Mouse (Mus musculus) midbrain, postnatal 0 days (tissue): ENCODE results near the gene Tet3. TPM values are rescaled to one million over a fixed set of nuclear protein-coding genes. Genes with fewer than 3 reads are reported as not detected.

Source experiments
- ATAC-seq: fragments of 200-750 bp; cut with Nextera tagmentation; 2 replicates; pipeline ENCODE4 v1.8.0; 2017; ENCODE audit warnings: moderate number of reproducible peaks, mild to moderate bottlenecking, moderate TSS enrichment, moderate library complexity; ENCODE audit not compliant: low FRiP score
- DNase-seq: peaks from one replicate; pipeline ENCODE4 v3.0.0-alpha.2; 2015; ENCODE audit warnings: low spot score
- H3K27ac ChIP-seq: fragments of 300-500 bp; sonication (generic); 2 replicates; pipeline ENCODE4 v1.5.1; 2014; ENCODE audit warnings: low read depth, mild to moderate bottlenecking, low read length, mixed read lengths
- H3K27me3 ChIP-seq: fragments of 300-500 bp; sonication (generic); 2 replicates; pipeline ENCODE4 v1.6.1; 2014; ENCODE audit warnings: low read length, control low read depth, mixed read lengths; ENCODE audit not compliant: insufficient read depth
- H3K36me3 ChIP-seq: fragments of 300-500 bp; sonication (generic); 2 replicates; pipeline ENCODE4 v1.6.1; 2014; ENCODE audit warnings: low read length, control low read depth, mixed read lengths; ENCODE audit not compliant: insufficient read depth
- H3K4me1 ChIP-seq: fragments of 300-500 bp; sonication (generic); 2 replicates; pipeline ENCODE4 v1.6.1; 2014; ENCODE audit warnings: mild to moderate bottlenecking, control low read depth, antibody characterized with exemption, low read length, mixed read lengths; ENCODE audit not compliant: insufficient read depth
- H3K4me2 ChIP-seq: fragments of 300-500 bp; sonication (generic); 2 replicates; pipeline ENCODE4 v1.6.1; 2014; ENCODE audit warnings: low read depth, mild to moderate bottlenecking, low read length, mixed read lengths; ENCODE audit not compliant: poor library complexity, severe bottlenecking
- H3K4me3 ChIP-seq: fragments of 300-500 bp; sonication (generic); 2 replicates; pipeline ENCODE4 v1.5.1; 2014; ENCODE audit warnings: low read depth, mild to moderate bottlenecking, low read length, moderate library complexity
- H3K9ac ChIP-seq: fragments of 300-500 bp; sonication (generic); replicated peaks from 2 replicates; pipeline ENCODE4 v1.6.1; 2014; ENCODE audit warnings: mild to moderate bottlenecking, low read length, moderate library complexity, mixed read lengths; ENCODE audit not compliant: poor library complexity, severe bottlenecking
- H3K9me3 ChIP-seq: fragments of 300-500 bp; sonication (generic); 2 replicates; pipeline ENCODE4 v1.6.1; 2016; ENCODE audit warnings: low read length, control low read depth
- CTCF ChIP-seq: IDR thresholded peaks from 2 replicates; pipeline ENCODE4 v1.5.1; 2016; ENCODE audit warnings: antibody characterized with exemption, mild to moderate bottlenecking
- WGBS: fragments of 180-500 bp; shearing (Covaris S2); extraction: QIAGEN DNeasy Blood & Tissue Kit; methylation state at CpG from one replicate; pipeline ENCODE4 v1.1.7; 2014; 5-methylcytosine and 5-hydroxymethylcytosine counted together
- polyA plus RNA-seq: library from polyadenylated mRNA; unstranded; fragments of >200 nt; fragmentation: Nextera tagmentation; extraction: Ambion mirVana; gene quantifications from 2 replicates; pipeline ENCODE4 v1.2.1, GENCODE M21; 2015
- total RNA-seq: library from RNA; depleted of rRNA; stranded (reverse); fragments of >200 nt; gene quantifications from 2 replicates; pipeline ENCODE4 v1.2.3, GENCODE M21; 2014

Tet3 gene
- total and polyA plus RNA-seq, 2 experiments from 2014 or later = 32.0 to 48.5 TPM

GRCm38 (mm10) chr6:83395544-83396229 is 63.2 kb downstream of the Tet3 start:
- TF ChIP-seq CTCF = no peak
- Histone ChIP-seq H3K27ac (no peak overlapping the region), H3K9ac (no peak overlapping the region), H3K4me3 (no peak overlapping the region), H3K27me3 (no peaks in the 10 kb centered on the region), H3K4me1 (no peaks in the 10 kb centered on the region; the same call in 1 of the 2 replicates), H3K36me3 (peaks cover 17% of the 10 kb centered on the region), H3K4me2 (no peak overlapping the region), H3K9me3 (no peaks in the 10 kb centered on the region)
- 96% methylated on average over 15 of the region's 15 CpGs for WGBS
- no peak for ATAC-seq
- no peak for DNase-seq

DNA sequence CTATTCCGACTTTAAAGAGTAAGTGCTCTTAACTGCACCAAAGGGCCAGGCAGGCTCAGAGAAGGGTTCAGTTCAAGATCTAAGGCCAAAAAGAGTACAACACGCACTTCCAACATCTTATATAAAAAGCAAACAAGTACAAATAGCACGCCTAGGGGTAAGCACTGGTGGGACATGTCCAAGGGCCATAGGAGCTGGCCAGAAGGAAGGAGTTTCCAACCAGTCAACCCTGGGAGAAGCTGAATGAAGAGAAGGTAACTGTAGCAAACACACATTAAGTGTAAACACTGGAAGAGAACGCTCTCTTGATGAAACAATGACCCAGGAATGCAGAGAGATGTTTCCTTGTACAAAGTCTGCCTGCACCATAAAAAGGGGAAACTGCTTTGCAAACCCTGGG is 64.8 kb downstream of the Tet3 start:
- Histone ChIP-seq H3K9me3 (no peaks in the 10 kb centered on the region), H3K4me2 (no peak overlapping the region), H3K4me3 (no peak overlapping the region), H3K27ac (no peak overlapping the region), H3K9ac (no peak overlapping the region), H3K4me1 (no peaks in the 10 kb centered on the region; the same call in 1 of the 2 replicates), H3K36me3 (peaks cover 17% of the 10 kb centered on the region), H3K27me3 (no peaks in the 10 kb centered on the region)
- DNase-seq (no peak), ATAC-seq (no peak)
- WGBS = 88% methylated on average over 4 of the region's 4 CpGs
- no peak for TF ChIP-seq CTCF

- Histone ChIP-seq H3K27ac (no peak overlapping the region), H3K4me3 (no peak overlapping the region), H3K4me2 (no peak overlapping the region), H3K9me3 (no peaks in the 10 kb centered on the region), H3K9ac (no peak overlapping the region), H3K27me3 (no peaks in the 10 kb centered on the region), H3K36me3 (peaks cover 10% of the 10 kb centered on the region; the same call in 1 of the 2 replicates), H3K4me1 (no peaks in the 10 kb centered on the region)
- DNase-seq (peak; percentile 38), ATAC-seq (no peak)
- whole genome bisulfite sequencing = 87% methylated on average over 8 of the region's 8 CpGs
- TF ChIP-seq CTCF = no peak
These were observed 66.6 kb downstream of the Tet3 start for GRCm38 (mm10) chr6:83392166-83392780.

GRCm38 (mm10) chr6:83385569-83386090 is 73.3 kb downstream of the Tet3 start:
- DNase-seq = no peak
- Histone ChIP-seq H3K27me3 (no peaks in the 10 kb centered on the region), H3K36me3 (0 out of 2 replicates have a peak, but pooled peaks cover 18% of the 10 kb centered on the region), H3K27ac (no peak overlapping the region), H3K4me1 (no peaks in the 10 kb centered on the region), H3K4me2 (no peak overlapping the region), H3K4me3 (no peak overlapping the region), H3K9me3 (no peaks in the 10 kb centered on the region), H3K9ac (no peak overlapping the region)
- TF ChIP-seq CTCF = no peak
- WGBS = 93% methylated on average over 9 of the region's 9 CpGs
- no peak for ATAC-seq

GRCm38 (mm10) chr6:83381510-83382491 is 77.1 kb downstream of the Tet3 start:
- H3K4me1 ChIP-seq = no peaks in the 10 kb centered on the region
- H3K27ac ChIP-seq = no peak overlapping the region
- H3K36me3 ChIP-seq = peaks cover 51% of the 10 kb centered on the region
- no peak overlapping the region for H3K4me2 ChIP-seq
- no peaks in the 10 kb centered on the region for H3K9me3 ChIP-seq
- H3K4me3 ChIP-seq = no peak overlapping the region
- DNase-seq (no peak), ATAC-seq (no peak)
- no peak overlapping the region for H3K9ac ChIP-seq
- no peak for TF ChIP-seq CTCF
- 86% methylated on average over 10 of the region's 10 CpGs for WGBS
- no peaks in the 10 kb centered on the region for H3K27me3 ChIP-seq
